Mouse (Mus musculus) cortical plate, adult 2 months (tissue): ENCODE data around the gene Mlycd.

ENCODE experiments used
- CTCF ChIP-seq: fragments of 200-500 bp; IDR thresholded peaks from 2 replicates; pipeline ENCODE4 v1.5.1; 2011; ENCODE audit warnings: mild to moderate bottlenecking, control low read depth, low read length; ENCODE audit not compliant: insufficient read depth; ENCODE audit errors: extremely low read depth
- POLR2A ChIP-seq: fragments of 200-500 bp; IDR thresholded peaks from 2 replicates; pipeline ENCODE4 v1.6.1; 2011; ENCODE audit warnings: mild to moderate bottlenecking, low read length, control low read depth; ENCODE audit not compliant: insufficient read depth; ENCODE audit errors: extremely low read depth

DNA sequence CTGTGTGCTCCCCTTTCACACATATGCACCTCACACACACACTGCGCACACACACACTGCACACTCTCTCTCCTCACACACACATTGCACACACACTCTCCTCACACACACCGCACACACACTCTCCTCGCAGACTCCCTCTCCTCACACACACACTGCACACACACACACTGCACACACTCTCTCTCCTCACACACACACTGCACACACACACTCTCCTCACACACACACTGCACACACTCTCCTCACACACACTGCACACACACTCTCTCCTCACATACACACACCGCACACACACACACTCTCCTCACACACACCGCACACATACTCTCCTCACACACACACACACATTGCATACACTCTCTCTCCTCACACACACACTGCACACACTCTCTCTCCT is 10.0 kb downstream of the Mlycd start:
- TF ChIP-seq POLR2A (no peak), CTCF (no peak)
